Mouse (Mus musculus) spleen, postnatal 0 days (tissue): ENCODE data around the gene Arhgap32. TPM values are rescaled to one million over a fixed set of nuclear protein-coding genes. Genes with fewer than 3 reads are reported as not detected.

Source experiments
- polyA plus RNA-seq: library from polyadenylated mRNA; unstranded; fragments of >200 nt; fragmentation: Nextera tagmentation; extraction: Ambion mirVana; gene quantifications from 2 replicates; pipeline ENCODE4 v1.2.1, GENCODE M21; 2015

Arhgap32 gene
- polyA plus RNA-seq: 1.0 and 1.3 TPM in 2 replicates

DNA sequence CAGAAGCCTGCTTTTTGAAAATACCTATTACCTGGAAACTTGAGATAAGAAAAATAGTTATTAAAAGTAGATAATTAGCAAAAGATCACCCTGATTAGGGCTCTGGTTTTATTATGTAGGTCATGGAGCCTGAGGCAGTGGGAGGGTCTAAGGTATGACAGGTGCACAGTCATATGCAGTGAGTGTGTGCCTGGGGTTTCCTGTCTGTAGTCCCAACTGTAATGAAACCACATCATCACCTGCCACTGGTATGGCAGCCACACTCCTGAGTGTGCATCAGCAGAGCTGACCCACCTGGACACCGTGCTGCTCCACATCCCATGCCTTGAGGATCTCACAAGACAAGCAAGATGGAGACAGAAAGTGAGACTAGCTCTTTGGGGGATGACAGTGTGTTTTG lies at the start of gene Arhgap32:
Gene Arhgap32 (plus strand): TSS at position 351 of the 400 bp plus-strand sequence.

Other genes starting within 250 kb of the Arhgap32 start
- not detected in 2 replicates for gene Barx2, start 202.7 kb upstream of the Arhgap32 start, polyA plus RNA-seq
- gene Kcnj5, start 228.2 kb downstream of the Arhgap32 start, polyA plus RNA-seq: 0.76 and 0.77 TPM in 2 replicates